Mouse (Mus musculus): ENCODE measurements around the gene Robo1. TPM values are rescaled to one million over a fixed set of nuclear protein-coding genes. Genes with fewer than 3 reads are reported as not detected.
"Not testable (repeated sequence)": the region's sequence is repeated elsewhere in the genome, so short reads cannot be mapped to it uniquely, and the experiment has no call there.

Robo1 gene
- total RNA-seq, 2 experiments from 2014 or later: 19.6 to 20.4 TPM

- DNase-seq (ENCODE audit: low spot score in 2 of 2): no peak
Observed at GRCm38 (mm10) chr16:72434396-72434795, 126.3 kb downstream of the Robo1 start.

- no peak for DNase-seq (ENCODE audit: low spot score in 2 of 2)
Observed at GRCm38 (mm10) chr16:72444428-72445135, 136.5 kb downstream of the Robo1 start.

GRCm38 (mm10) chr16:72458155-72458554, 150.0 kb downstream of the Robo1 start:
- no peak for DNase-seq (ENCODE audit: low spot score in 2 of 2)

- no peak for DNase-seq (ENCODE audit: low spot score in 2 of 2)
Observed at GRCm38 (mm10) chr16:72458576-72458975, 150.5 kb downstream of the Robo1 start.

GRCm38 (mm10) chr16:72465696-72466095, 157.6 kb downstream of the Robo1 start:
- no peak for DNase-seq (ENCODE audit: low spot score in 2 of 2)

GRCm38 (mm10) chr16:72470037-72470673, 162.0 kb downstream of the Robo1 start:
- no peak for DNase-seq (ENCODE audit: low spot score in 2 of 2)

GRCm38 (mm10) chr16:72510716-72511199, 202.7 kb downstream of the Robo1 start:
- DNase-seq (ENCODE audit: low spot score in 2 of 2): no peak

GRCm38 (mm10) chr16:72531337-72531736, 223.2 kb downstream of the Robo1 start:
- DNase-seq (ENCODE audit: low spot score in 2 of 2): no peak

GRCm38 (mm10) chr16:72533900-72534571, 225.9 kb downstream of the Robo1 start:
- DNase-seq (ENCODE audit: low spot score in 2 of 2): no peak

GRCm38 (mm10) chr16:72538171-72538570, 230.1 kb downstream of the Robo1 start:
- DNase-seq (ENCODE audit: low spot score in 2 of 2): no peak

- DNase-seq (ENCODE audit: low spot score in 2 of 2): no peak
Observed at GRCm38 (mm10) chr16:72543928-72544327, 235.8 kb downstream of the Robo1 start.

- no peak for DNase-seq (ENCODE audit: low spot score in 2 of 2)
Observed at GRCm38 (mm10) chr16:72544950-72545349, 236.8 kb downstream of the Robo1 start.

GRCm38 (mm10) chr16:72551672-72552243, 243.7 kb downstream of the Robo1 start:
- DNase-seq (ENCODE audit: low spot score in 2 of 2): no peak

- no peak for DNase-seq (ENCODE audit: low spot score in 2 of 2)
Observed at GRCm38 (mm10) chr16:72553713-72554112, 245.6 kb downstream of the Robo1 start.

GRCm38 (mm10) chr16:72562149-72562548, 254.0 kb downstream of the Robo1 start:
- not testable (repeated sequence) for DNase-seq (ENCODE audit: low spot score in 2 of 2)

- DNase-seq (ENCODE audit: low spot score in 2 of 2): no peak
Observed at GRCm38 (mm10) chr16:72563196-72563963, 255.3 kb downstream of the Robo1 start.

- no peak for DNase-seq (ENCODE audit: low spot score in 2 of 2)
Observed at GRCm38 (mm10) chr16:72575171-72575570, 267.1 kb downstream of the Robo1 start.

GRCm38 (mm10) chr16:72576956-72577355, 268.9 kb downstream of the Robo1 start:
- DNase-seq (ENCODE audit: low spot score in 2 of 2): no peak

- no peak for DNase-seq (ENCODE audit: low spot score in 2 of 2)
Observed at GRCm38 (mm10) chr16:72584454-72585159, 276.5 kb downstream of the Robo1 start.

- no peak for DNase-seq (ENCODE audit: low spot score in 2 of 2)
Observed at GRCm38 (mm10) chr16:72585160-72585813, 277.2 kb downstream of the Robo1 start.

Measured in gastrocnemius, postnatal 4 days (tissue).